Mouse (Mus musculus) layer of hippocampus, adult 18-20 months (tissue): ENCODE measurements at regions not wholly inside any gene's neighbourhood (a gene's known extent, or its start where the extent isn't known, plus 50 kb on each side); places are given as distances from the start of the nearest gene placed in this dataset.

ENCODE experiments used
- DNase-seq, 2 experiments: peaks; one replicate each; pipeline ENCODE4 v3.0.0; 2022; ENCODE audit warnings: low spot score in 2 of 2

GRCm38 (mm10) chr9:116335561-116336478 lies 160.7 kb upstream of the Tgfbr2 start:
- DNase-seq = peak in 1 of 2 experiments; percentile 7

DNA sequence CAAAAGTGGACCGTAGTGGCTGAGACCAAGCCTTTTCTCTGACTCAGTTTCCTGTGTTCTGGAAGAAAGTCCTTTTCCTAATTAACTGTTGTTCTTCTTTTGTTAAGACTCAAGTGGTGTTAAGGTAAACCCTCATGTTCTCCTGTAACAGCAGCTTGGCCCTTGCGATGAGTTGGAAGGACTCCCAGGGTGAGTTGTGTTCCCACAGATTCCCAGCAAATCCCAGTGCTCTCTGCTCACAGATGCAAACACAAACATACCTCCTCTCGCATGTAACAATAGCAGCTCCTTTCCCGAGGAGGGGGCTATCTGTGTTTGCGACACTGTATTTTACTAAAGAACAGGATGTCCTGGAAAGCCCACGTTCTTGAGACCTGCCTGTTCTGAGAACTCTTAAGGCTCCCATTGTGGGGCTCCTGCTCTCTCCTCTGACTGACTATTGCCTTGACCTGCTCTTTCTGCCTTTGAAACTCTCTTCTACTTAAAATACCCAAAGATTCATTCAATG lies 158.8 kb upstream of the Tgfbr2 start:
- DNase-seq = no peak

DNA sequence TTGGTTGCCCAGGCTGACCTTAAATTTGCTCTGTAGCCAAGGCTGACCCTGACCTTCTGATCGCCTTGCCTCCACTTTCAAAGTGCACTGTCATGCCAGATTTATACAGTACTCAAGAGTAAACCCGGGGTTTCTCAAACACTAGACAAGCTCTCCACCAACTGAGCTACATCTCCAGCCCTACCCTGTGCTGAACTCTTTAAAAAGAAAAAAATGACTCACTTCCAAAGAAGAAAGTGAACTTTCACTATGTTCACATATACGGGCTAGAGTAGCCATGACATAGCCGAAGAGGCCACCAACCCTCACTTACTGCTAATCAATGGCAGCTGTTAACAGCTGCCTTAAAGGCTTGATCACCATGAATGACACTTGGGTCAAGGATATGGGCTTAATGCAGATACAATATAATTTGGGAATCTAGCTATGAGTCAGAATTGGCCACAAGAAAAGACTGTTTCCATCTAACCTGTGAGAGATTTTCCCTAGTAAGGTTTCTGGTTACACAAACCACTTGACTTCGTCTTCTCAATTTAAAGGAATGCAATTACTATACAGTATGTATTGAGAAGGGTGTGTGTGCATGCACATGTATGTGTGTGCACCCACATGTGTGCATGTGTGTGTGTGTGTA lies 157.4 kb upstream of the Tgfbr2 start:
- DNase-seq = no peak

GRCm38 (mm10) chr9:116331406-116331805 lies 156.2 kb upstream of the Tgfbr2 start:
- no peak for DNase-seq

- DNase-seq = no peak
These were observed 155.6 kb upstream of the Tgfbr2 start for GRCm38 (mm10) chr9:116330796-116331195.

DNA sequence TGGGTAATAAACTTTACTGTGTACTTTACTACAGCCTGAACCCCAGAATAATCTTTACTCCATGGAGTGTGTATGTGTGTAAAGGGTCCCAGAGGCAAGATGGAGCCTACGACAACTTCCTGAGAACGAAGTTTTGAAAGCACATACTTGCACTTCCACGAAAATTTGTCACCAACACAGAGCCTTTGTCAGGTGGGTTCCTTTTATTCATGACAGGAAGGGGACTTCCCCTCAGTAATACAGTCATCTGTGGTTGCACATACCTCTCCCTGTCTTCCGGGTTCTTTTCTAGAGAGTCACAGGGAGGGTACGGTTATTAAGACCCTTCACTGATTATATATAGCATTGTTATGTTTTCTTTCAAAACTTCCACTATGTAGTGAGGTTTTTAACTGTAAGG lies 154.0 kb upstream of the Tgfbr2 start:
- DNase-seq = no peak

- DNase-seq = no peak
These were observed 153.0 kb upstream of the Tgfbr2 start for GRCm38 (mm10) chr9:116328201-116328600.

DNA sequence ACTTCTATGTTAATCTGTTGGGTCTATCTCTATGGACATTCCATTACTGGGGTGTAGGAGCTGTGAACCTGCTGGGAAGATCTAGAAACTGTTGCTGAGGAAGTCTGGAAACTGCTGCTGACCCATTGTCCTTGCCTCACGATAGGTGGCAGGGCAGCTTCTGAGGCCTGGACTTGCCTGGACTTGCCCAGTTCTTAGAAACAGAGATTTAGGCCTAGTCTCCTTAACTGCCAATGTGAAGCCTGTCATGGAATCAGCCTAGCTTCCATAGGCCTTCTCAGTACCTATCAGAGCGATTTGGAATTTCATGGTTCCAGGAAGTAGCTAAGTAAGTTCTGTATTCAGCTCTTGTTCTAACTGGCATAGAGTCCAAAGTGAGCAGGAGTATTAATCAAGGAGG lies 151.9 kb upstream of the Tgfbr2 start:
- DNase-seq = no peak

GRCm38 (mm10) chr9:116324971-116325370 lies 149.8 kb upstream of the Tgfbr2 start:
- no peak for DNase-seq

- DNase-seq = no peak
These were observed 148.9 kb upstream of the Tgfbr2 start for GRCm38 (mm10) chr9:116323871-116324721.

- no peak for DNase-seq
These were observed 146.7 kb upstream of the Tgfbr2 start for GRCm38 (mm10) chr9:116321908-116322307.

DNA sequence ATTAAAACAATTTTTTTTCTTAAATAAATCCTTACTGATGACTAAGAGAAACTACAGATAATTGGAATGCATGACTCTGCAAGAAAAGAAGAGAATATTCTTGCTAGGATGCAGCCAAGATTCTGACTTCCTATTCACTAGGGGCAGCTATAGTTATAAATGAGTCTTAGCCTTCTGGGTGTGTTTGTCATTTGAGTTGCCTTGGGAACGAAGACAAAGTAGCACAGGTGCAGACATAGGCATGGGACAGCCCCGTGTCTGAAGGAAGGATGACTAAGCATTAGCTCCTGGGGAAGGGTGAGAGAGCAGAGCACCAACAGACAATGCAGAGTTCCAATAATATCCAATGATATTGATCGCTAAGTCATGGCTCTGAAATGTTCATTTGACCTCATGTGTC lies 144.3 kb upstream of the Tgfbr2 start:
- DNase-seq = no peak

GRCm38 (mm10) chr9:116316582-116317095 lies 141.5 kb upstream of the Tgfbr2 start:
- no peak for DNase-seq

- DNase-seq = no peak
These were observed 139.6 kb upstream of the Tgfbr2 start for GRCm38 (mm10) chr9:116314803-116315202.

- DNase-seq = no peak
These were observed 139.0 kb upstream of the Tgfbr2 start for GRCm38 (mm10) chr9:116313932-116314790.

DNA sequence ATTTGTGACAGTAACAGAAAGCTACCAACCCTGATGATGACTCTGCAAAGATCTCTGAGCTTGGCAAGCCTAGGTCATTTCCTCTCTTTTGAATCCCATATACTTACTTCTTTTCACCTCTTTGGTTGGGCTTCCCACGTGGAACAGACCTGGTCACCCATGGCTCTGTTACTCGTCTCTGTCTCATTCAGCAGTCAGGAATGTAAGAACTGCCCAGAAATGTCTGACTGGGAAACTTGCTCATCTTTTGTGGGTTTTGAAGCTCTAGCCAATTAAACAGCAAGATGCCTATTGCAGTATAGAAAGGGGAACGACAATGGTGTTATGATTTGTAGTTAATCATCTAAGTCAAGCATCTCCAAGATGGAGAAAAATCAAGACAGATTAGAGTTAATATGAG lies 136.2 kb upstream of the Tgfbr2 start:
- no peak for DNase-seq

- DNase-seq = no peak
These were observed 126.4 kb upstream of the Tgfbr2 start for GRCm38 (mm10) chr9:116301602-116302001.

GRCm38 (mm10) chr9:116298791-116299190 lies 123.6 kb upstream of the Tgfbr2 start:
- DNase-seq = no peak

DNA sequence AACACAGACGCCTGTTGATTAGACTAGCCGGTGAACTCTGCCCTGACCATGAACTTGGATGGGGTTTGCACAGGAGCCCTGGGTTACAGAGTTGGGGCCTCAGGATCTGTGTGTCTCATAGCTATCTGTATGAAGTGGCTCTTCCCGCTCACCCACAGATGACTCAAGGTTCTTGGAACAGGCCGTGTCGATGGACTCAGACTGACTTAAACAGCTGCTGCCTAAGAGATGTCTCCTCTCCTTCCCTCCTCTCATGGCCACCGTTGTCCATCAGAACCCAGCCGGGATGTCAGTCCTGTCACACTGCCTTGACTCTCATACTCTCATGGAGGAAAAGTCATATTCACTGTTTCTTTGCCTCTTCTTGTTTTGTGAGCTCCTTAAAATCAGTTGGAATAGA lies 121.2 kb upstream of the Tgfbr2 start:
- no peak for DNase-seq

DNA sequence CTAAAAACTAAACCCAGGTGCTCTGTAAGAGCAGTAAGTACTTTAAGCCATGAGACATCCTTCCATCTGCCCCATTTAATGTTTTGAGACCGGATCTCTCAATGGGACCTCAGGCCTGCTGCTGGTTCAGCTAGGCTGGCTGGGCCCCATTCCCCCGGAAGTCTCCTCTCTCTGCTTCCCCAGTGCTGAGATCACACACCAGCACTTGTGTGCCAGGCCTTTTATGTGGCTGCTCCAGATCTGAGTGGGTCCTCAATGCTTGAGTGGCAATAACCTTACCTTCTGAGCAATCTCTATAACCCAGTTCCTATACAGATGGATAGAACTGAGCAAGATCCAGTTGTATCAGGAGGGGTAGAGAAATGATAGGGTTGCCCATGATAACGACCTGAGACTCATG lies 118.9 kb upstream of the Tgfbr2 start:
- no peak for DNase-seq
